Mouse (Mus musculus): ENCODE data around the gene Serpina3c. TPM values are rescaled to one million over a fixed set of nuclear protein-coding genes. Genes with fewer than 3 reads are reported as not detected.

Gene Serpina3c
- total and polyA plus RNA-seq, 3 experiments = 0.05 TPM; not detected in 2

DNA sequence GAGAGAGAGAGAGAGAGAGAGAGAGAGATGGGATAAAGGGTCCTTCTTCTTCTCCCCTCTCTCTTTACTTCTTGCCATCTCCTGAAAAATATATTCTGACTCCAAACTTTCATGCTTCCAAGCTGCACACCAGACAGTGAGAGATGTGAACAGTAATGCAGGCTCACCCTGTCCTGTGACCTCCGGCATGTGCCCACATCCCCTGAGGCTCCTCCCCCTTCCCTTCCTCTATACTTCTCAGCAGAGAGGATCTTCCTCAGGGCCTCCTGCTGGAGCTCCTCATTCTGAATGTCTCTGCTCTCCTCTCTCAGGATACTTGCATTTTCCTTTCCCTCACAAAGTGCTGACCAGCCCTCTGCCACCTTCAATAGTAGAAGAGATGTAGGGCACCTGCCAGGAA lies 11.2 kb downstream of the Serpina3c start:
- H3K36me3 ChIP-seq (replicated peaks) = no peaks in the 10 kb centered on the region
- H3K27me3 ChIP-seq (ENCODE audit: insufficient read depth, low read length) = no peaks in the 10 kb centered on the region
- H3K9me3 ChIP-seq (replicated peaks) = peaks cover 73% of the 10 kb centered on the region
- no peak overlapping the region for H3K4me3 ChIP-seq (ENCODE audit: low read depth, low read length)
- ATAC-seq (ENCODE audit: extremely low read depth, insufficient number of reproducible peaks, low FRiP score, poor library complexity, severe bottlenecking) = no peak
- no peak for TF ChIP-seq TAL1 (conservative IDR thresholded peaks at IDR 0.05; ENCODE audit: low read depth, low read length)
- TF ChIP-seq POLR2AphosphoS5 (IDR thresholded peaks at IDR 0.05; ENCODE audit: insufficient replicate concordance, low read depth, low read length) = no peak
- no peak for TF ChIP-seq GATA1 (IDR thresholded peaks at IDR 0.05; ENCODE audit: borderline replicate concordance, low read length)
- TF ChIP-seq CTCF (IDR thresholded peaks at IDR 0.05; ENCODE audit: low read depth, low read length) = no peak
- no peak for TF ChIP-seq GATA2 (IDR thresholded peaks at IDR 0.05; ENCODE audit: borderline replicate concordance, low read depth, low read length)
- H3K4me1 ChIP-seq (ENCODE audit: insufficient read depth, low read depth, low read length) = no peaks in the 10 kb centered on the region
- DNase-seq (ENCODE audit: low spot score) = no peak

DNA sequence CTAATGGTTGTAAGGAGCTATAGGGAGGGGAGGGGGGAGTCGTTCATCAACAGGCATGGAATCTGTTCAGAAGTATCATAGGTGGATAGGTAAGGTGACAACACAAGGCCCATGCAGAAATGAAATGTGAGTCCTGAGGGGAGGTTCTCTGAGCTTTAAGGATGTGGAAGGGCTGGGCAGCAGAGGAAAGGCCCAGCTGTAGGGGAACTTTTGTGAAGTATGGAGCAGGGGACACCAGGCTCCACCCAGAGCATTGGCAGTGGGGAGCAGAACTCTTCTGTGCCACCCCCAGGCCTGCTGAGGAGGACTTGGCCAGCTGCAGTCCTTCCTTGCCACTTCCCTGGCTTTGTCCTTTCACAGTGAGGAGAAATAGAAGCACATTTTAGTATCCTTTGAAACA lies 12.2 kb downstream of the Serpina3c start:
- H3K4me1 ChIP-seq (ENCODE audit: insufficient read depth, low read depth, low read length) = no peaks in the 10 kb centered on the region
- no peak overlapping the region for H3K4me3 ChIP-seq (ENCODE audit: low read depth, low read length)
- H3K27me3 ChIP-seq (ENCODE audit: insufficient read depth, low read length) = no peaks in the 10 kb centered on the region
- TF ChIP-seq GATA1 (IDR thresholded peaks at IDR 0.05; ENCODE audit: borderline replicate concordance, low read length) (no peak), POLR2AphosphoS5 (IDR thresholded peaks at IDR 0.05; ENCODE audit: insufficient replicate concordance, low read depth, low read length) (no peak), TAL1 (conservative IDR thresholded peaks at IDR 0.05; ENCODE audit: low read depth, low read length) (no peak), GATA2 (IDR thresholded peaks at IDR 0.05; ENCODE audit: borderline replicate concordance, low read depth, low read length) (no peak), CTCF (IDR thresholded peaks at IDR 0.05; ENCODE audit: low read depth, low read length) (no peak)
- DNase-seq (ENCODE audit: low spot score) = no peak
- no peak for ATAC-seq (ENCODE audit: extremely low read depth, insufficient number of reproducible peaks, low FRiP score, poor library complexity, severe bottlenecking)
- H3K9me3 ChIP-seq (replicated peaks) = peaks cover 67% of the 10 kb centered on the region
- H3K36me3 ChIP-seq (replicated peaks) = no peaks in the 10 kb centered on the region

DNA sequence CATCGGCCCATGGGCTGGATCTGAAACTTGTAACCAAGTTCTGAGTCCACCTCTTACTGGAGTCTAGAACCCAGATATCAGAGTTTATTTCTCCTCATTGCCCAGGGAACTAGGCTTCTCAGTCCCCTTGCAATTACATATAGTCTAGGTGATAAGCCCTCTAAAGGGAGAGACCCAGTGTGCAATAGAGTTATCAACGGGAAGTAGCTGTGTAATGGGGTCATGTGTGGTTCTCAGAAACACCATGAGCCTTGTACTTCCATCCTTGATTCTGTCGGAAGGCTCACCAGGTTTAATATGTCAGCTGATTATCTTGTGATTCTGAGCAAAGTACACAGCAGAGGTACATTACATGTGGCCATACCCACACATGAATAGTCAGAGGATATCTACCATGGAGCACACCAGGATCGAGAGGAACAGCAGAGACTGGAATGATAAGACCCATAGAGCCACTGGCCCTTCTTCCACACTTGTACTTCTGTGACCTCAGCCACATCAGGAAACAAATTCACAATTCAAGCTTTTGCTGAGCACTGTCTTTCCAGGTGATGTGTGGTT lies 13.0 kb downstream of the Serpina3c start:
- Histone ChIP-seq H3K36me3 (replicated peaks) (no peaks in the 10 kb centered on the region), H3K27me3 (ENCODE audit: insufficient read depth, low read length) (no peaks in the 10 kb centered on the region), H3K4me3 (ENCODE audit: low read depth, low read length) (no peak overlapping the region), H3K4me1 (ENCODE audit: insufficient read depth, low read depth, low read length) (no peaks in the 10 kb centered on the region), H3K9me3 (replicated peaks) (peaks cover 62% of the 10 kb centered on the region)
- no peak for DNase-seq (ENCODE audit: low spot score)
- TF ChIP-seq TAL1 (conservative IDR thresholded peaks at IDR 0.05; ENCODE audit: low read depth, low read length) (no peak), POLR2AphosphoS5 (IDR thresholded peaks at IDR 0.05; ENCODE audit: insufficient replicate concordance, low read depth, low read length) (no peak), GATA2 (IDR thresholded peaks at IDR 0.05; ENCODE audit: borderline replicate concordance, low read depth, low read length) (no peak), GATA1 (IDR thresholded peaks at IDR 0.05; ENCODE audit: borderline replicate concordance, low read length) (no peak), CTCF (IDR thresholded peaks at IDR 0.05; ENCODE audit: low read depth, low read length) (no peak)
- no peak for ATAC-seq (ENCODE audit: extremely low read depth, insufficient number of reproducible peaks, low FRiP score, poor library complexity, severe bottlenecking)

DNA sequence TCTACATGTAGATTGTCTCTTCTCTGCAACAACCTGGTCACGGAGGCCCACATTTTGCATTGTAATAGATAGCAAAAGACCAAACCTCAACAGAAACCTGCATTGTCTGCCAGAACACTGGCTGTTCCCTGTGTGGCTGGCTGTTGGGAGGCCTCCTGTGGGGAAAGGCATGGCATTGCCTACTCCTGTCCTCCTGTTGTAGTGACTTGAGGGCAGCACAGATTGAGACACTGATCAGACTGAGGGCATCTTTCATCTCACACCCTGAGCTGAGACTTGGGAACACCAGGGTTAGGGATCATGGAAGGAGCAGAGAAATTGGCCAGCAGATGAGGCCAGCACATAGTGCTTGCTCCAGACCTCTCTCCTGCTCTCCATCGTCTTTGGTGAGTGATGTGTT lies 15.5 kb downstream of the Serpina3c start:
- TF ChIP-seq GATA1 (IDR thresholded peaks at IDR 0.05; ENCODE audit: borderline replicate concordance, low read length) = no peak
- no peak for TF ChIP-seq CTCF (IDR thresholded peaks at IDR 0.05; ENCODE audit: low read depth, low read length)
- TF ChIP-seq POLR2AphosphoS5 (IDR thresholded peaks at IDR 0.05; ENCODE audit: insufficient replicate concordance, low read depth, low read length) = no peak
- TF ChIP-seq GATA2 (IDR thresholded peaks at IDR 0.05; ENCODE audit: borderline replicate concordance, low read depth, low read length) = no peak
- no peak for TF ChIP-seq TAL1 (conservative IDR thresholded peaks at IDR 0.05; ENCODE audit: low read depth, low read length)
- Histone ChIP-seq H3K36me3 (replicated peaks) (no peaks in the 10 kb centered on the region), H3K4me1 (ENCODE audit: insufficient read depth, low read depth, low read length) (no peaks in the 10 kb centered on the region), H3K9me3 (replicated peaks) (peaks cover 64% of the 10 kb centered on the region), H3K4me3 (ENCODE audit: low read depth, low read length) (no peak overlapping the region), H3K27me3 (ENCODE audit: insufficient read depth, low read length) (no peaks in the 10 kb centered on the region)
- no peak for ATAC-seq (ENCODE audit: extremely low read depth, insufficient number of reproducible peaks, low FRiP score, poor library complexity, severe bottlenecking)
- DNase-seq (ENCODE audit: low spot score) = no peak

DNA sequence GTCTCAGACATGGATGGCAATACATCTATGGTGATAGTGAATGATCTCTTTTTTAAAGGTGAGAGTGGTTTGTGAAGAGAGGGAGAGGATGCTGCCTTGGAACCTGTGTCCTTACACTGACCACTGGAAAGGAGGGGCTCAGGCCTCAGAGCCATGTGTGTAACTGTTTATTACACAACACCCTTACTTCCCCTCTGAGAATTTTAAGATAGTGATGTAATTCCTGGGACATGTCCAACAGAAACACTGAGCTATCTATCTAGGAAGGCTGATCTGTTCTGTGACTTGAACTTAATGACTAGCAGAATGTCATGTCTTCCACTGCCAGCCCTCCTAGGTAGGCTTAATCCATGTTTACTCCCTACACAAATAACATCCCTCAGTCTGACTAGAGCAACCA lies 22.6 kb downstream of the Serpina3c start:
- TF ChIP-seq GATA1 (IDR thresholded peaks at IDR 0.05; ENCODE audit: borderline replicate concordance, low read length) = no peak
- no peak for TF ChIP-seq GATA2 (IDR thresholded peaks at IDR 0.05; ENCODE audit: borderline replicate concordance, low read depth, low read length)
- no peak for TF ChIP-seq CTCF (IDR thresholded peaks at IDR 0.05; ENCODE audit: low read depth, low read length)
- TF ChIP-seq POLR2AphosphoS5 (IDR thresholded peaks at IDR 0.05; ENCODE audit: insufficient replicate concordance, low read depth, low read length) = no peak
- no peak for TF ChIP-seq TAL1 (conservative IDR thresholded peaks at IDR 0.05; ENCODE audit: low read depth, low read length)
- Histone ChIP-seq H3K36me3 (replicated peaks) (no peaks in the 10 kb centered on the region), H3K27me3 (ENCODE audit: insufficient read depth, low read length) (no peaks in the 10 kb centered on the region), H3K9me3 (replicated peaks) (peaks cover 58% of the 10 kb centered on the region), H3K4me3 (ENCODE audit: low read depth, low read length) (no peak overlapping the region), H3K4me1 (ENCODE audit: insufficient read depth, low read depth, low read length) (no peaks in the 10 kb centered on the region)
- ATAC-seq (ENCODE audit: extremely low read depth, insufficient number of reproducible peaks, low FRiP score, poor library complexity, severe bottlenecking) (no peak), DNase-seq (ENCODE audit: low spot score) (no peak)

DNA sequence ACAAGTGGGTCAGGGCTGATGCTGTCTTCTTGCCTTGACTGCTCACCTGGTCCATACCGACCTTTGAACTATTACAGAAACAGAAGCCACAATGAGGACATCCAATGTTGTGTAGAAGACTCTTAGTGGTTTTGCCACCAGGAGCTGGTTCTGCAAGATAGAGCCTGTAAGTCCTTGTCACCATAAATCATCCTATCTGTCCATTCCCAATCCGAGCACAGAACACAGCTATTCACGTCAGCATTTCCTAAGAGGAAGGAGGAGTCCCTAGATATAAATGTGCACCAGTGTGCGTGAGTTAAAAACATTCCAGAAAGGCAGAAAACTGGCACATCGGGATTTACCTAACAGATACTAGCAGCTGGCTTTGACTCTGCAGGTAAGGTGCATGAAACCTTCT lies 26.0 kb downstream of the Serpina3c start, which contains the start of gene Serpina3b:
Serpina3b (plus strand) TSS at position 301 of the 400 bp plus-strand sequence.
- H3K27me3 ChIP-seq (ENCODE audit: insufficient read depth, low read length) = no peaks in the 10 kb centered on the region
- TF ChIP-seq CTCF (IDR thresholded peaks at IDR 0.05; ENCODE audit: low read depth, low read length) (no peak), TAL1 (conservative IDR thresholded peaks at IDR 0.05; ENCODE audit: low read depth, low read length) (no peak), GATA2 (IDR thresholded peaks at IDR 0.05; ENCODE audit: borderline replicate concordance, low read depth, low read length) (no peak), POLR2AphosphoS5 (IDR thresholded peaks at IDR 0.05; ENCODE audit: insufficient replicate concordance, low read depth, low read length) (no peak), GATA1 (IDR thresholded peaks at IDR 0.05; ENCODE audit: borderline replicate concordance, low read length) (no peak)
- DNase-seq (ENCODE audit: low spot score) (no peak), ATAC-seq (ENCODE audit: extremely low read depth, insufficient number of reproducible peaks, low FRiP score, poor library complexity, severe bottlenecking) (no peak)
- no peak within 1 kb of the TSS for H3K4me3 ChIP-seq (ENCODE audit: low read depth, low read length)
- peaks cover 64% of the 10 kb centered on the region for H3K9me3 ChIP-seq (replicated peaks)
- H3K36me3 ChIP-seq (replicated peaks) = no peaks in the 10 kb centered on the region
- no peaks in the 10 kb centered on the region for H3K4me1 ChIP-seq (ENCODE audit: insufficient read depth, low read depth, low read length)
